Comparison of ENCODE assay signal across 8 mouse cellular contexts in the genomic region with DNA sequence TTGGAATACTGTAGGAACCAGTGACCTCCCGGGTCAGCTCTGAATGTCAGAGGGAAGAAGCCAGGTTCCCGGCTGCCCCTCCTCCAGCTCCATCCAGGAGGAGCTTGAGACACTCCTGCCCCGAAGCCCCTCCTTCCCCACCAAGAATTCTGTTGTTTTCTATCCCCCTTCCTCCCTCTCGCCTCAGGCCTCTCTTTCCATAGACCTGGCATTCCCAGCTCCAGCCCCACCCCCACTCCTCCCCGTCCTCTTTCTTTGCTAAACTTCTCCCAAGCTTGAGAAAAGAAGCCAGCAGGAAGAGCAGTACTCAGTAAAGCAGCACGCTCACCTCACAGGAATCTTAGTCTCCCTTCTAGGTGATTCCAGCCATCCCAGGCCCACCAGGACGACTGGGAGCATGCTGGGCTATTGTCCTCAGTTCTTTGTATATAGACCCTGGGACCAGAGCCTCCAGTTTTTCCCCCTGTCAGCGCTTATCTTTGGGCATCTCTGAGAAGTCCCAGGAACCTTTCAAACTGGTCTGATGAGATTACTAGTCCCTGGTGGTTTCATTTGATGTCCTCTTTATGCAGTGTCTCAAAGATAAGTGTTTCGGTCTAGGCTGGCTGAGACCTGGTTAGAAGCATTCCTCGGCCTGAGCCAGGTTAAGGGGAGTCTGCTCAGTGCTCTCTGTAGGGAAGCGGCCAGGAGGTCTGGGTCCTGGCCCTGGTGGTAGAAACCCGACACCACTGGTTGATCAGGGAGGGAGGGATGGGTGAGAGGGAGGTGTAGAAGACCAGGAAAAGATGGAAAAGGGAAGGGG. TPM values are rescaled to one million over a fixed set of nuclear protein-coding genes. Genes with fewer than 3 reads are reported as not detected.
A peak's percentile ranks its signal among the peaks of the same experiment; 100 is the strongest.
DNase-seq lines count a peak whose midpoint lies in the region; ATAC-seq lines count a peak whose summit lies in the region.

A gene (minus strand): TSS at position 48 of the 802 bp plus-strand sequence.

- peak within 1 kb of the TSS; percentile 94 for H3K4me2 ChIP-seq in heart, embryonic 16.5 days (ENCODE audit: low read depth, low read length)
- peak within 1 kb of the TSS; percentile 97 for H3K4me2 ChIP-seq in hindbrain, embryonic 13.5 days
- H3K4me2 ChIP-seq in midbrain, embryonic 14.5 days (ENCODE audit: low read length), result peak within 1 kb of the TSS; percentile 98

- no peak for ATAC-seq in heart, embryonic 16.5 days (replicated peaks; ENCODE audit: extremely low read depth, insufficient read depth, low FRiP score)
- no peak for ATAC-seq in hindbrain, embryonic 13.5 days (ENCODE audit: low FRiP score)
- ATAC-seq in midbrain, embryonic 14.5 days (ENCODE audit: low FRiP score, low TSS enrichment), result no peak
- no peak for ATAC-seq in megakaryocyte progenitor cell, adult 5-6 weeks (replicated peaks; ENCODE audit: poor library complexity)

- no peaks in the 10 kb centered on the region for H3K9me3 ChIP-seq in heart, embryonic 16.5 days (replicated peaks; ENCODE audit: control insufficient read depth, low read length)
- H3K9me3 ChIP-seq in hindbrain, embryonic 13.5 days, result no peaks in the 10 kb centered on the region
- no peaks in the 10 kb centered on the region for H3K9me3 ChIP-seq in midbrain, embryonic 14.5 days (ENCODE audit: control insufficient read depth, low read length)

- H3K4me3 ChIP-seq in heart, embryonic 16.5 days (ENCODE audit: low read length), result peak within 1 kb of the TSS; percentile 61
- peak within 1 kb of the TSS; percentile 64 for H3K4me3 ChIP-seq in hindbrain, embryonic 13.5 days
- peak within 1 kb of the TSS; percentile 55 for H3K4me3 ChIP-seq in midbrain, embryonic 14.5 days (replicated peaks; ENCODE audit: low read depth, low read length)

- no peak for DNase-seq in heart, postnatal 36 days
- peak; percentile 94 for DNase-seq in ZHBTc4 (ENCODE audit: low read depth, low spot score)
- no peak for DNase-seq in midbrain, embryonic 14.5 days
- DNase-seq in left cerebral cortex, postnatal 36 days (ENCODE audit: low spot score in 2 of 2), result no peak
- DNase-seq in layer of hippocampus, postnatal 25 days (ENCODE audit: extremely low spot score in 1 of 2, low spot score in 1 of 2), result no peak

- H3K27ac ChIP-seq in heart, embryonic 16.5 days (ENCODE audit: low read length), result no peak within 1 kb of the TSS; the same call in 1 of the 2 replicates
- H3K27ac ChIP-seq in hindbrain, embryonic 13.5 days, result no peak within 1 kb of the TSS
- no peak within 1 kb of the TSS for H3K27ac ChIP-seq in midbrain, embryonic 14.5 days (replicated peaks; ENCODE audit: low read depth, low read length)

- peaks cover 49% of the 10 kb centered on the region for H3K27me3 ChIP-seq in heart, embryonic 16.5 days (ENCODE audit: control insufficient read depth, insufficient read depth, low read length)
- H3K27me3 ChIP-seq in hindbrain, embryonic 13.5 days, result peaks cover 59% of the 10 kb centered on the region
- H3K27me3 ChIP-seq in midbrain, embryonic 14.5 days (ENCODE audit: control insufficient read depth, insufficient read depth, low read length), result peaks cover 35% of the 10 kb centered on the region

- no peaks in the 10 kb centered on the region for H3K36me3 ChIP-seq in heart, embryonic 16.5 days (ENCODE audit: control insufficient read depth, insufficient read depth)
- H3K36me3 ChIP-seq in hindbrain, embryonic 13.5 days, result no peaks in the 10 kb centered on the region
- H3K36me3 ChIP-seq in midbrain, embryonic 14.5 days (ENCODE audit: control insufficient read depth, insufficient read depth, low read length), result no peaks in the 10 kb centered on the region

- intact Hi-C loops in heart, postnatal 36 days (cut with DNase I), result no loop called here
- intact Hi-C loops in left cerebral cortex, postnatal 36 days (cut with DNase I), result no loop called here

- peaks cover 7% of the 10 kb centered on the region for H3K4me1 ChIP-seq in heart, embryonic 16.5 days (ENCODE audit: control insufficient read depth, insufficient read depth, low read length)
- peaks cover 25% of the 10 kb centered on the region for H3K4me1 ChIP-seq in hindbrain, embryonic 13.5 days (replicated peaks)
- 0 out of 2 replicates have a peak, but pooled peaks cover 12% of the 10 kb centered on the region for H3K4me1 ChIP-seq in midbrain, embryonic 14.5 days (ENCODE audit: control insufficient read depth, insufficient read depth, low read length)

- WGBS in heart, embryonic 16.5 days, result 14% methylated on average over 12 of the region's 12 CpGs
- 8% methylated on average over 12 of the region's 12 CpGs for WGBS in hindbrain, embryonic 13.5 days
- WGBS in midbrain, embryonic 14.5 days, result 3% methylated on average over 12 of the region's 12 CpGs

- no peak within 1 kb of the TSS for H3K9ac ChIP-seq in heart, embryonic 16.5 days (ENCODE audit: low read length)
- H3K9ac ChIP-seq in hindbrain, embryonic 13.5 days, result peak within 1 kb of the TSS; percentile 71
- peak within 1 kb of the TSS; percentile 55; the same call in 1 of the 2 replicates for H3K9ac ChIP-seq in midbrain, embryonic 14.5 days (replicated peaks; ENCODE audit: low read length)

RNA-seq across cellular contexts. Expression of the gene that starts here (rescaled TPM):
- polyA plus RNA-seq in heart, embryonic 16.5 days (2015; fragmentation: Nextera tagmentation; extraction: Ambion mirVana), result 9.6 and 11.3 TPM in 2 replicates
- total RNA-seq in heart, postnatal 36 days (2021), result 1 to 10 TPM; 5.0 to 9.0 TPM
- polyA plus RNA-seq in hindbrain, embryonic 13.5 days (2015; fragmentation: Nextera tagmentation; extraction: Ambion mirVana), result 0.10 TPM in 1 of 2 replicates, not detected in the other
- polyA plus RNA-seq in midbrain, embryonic 14.5 days (2014; fragmentation: Nextera tagmentation; extraction: Ambion mirVana), result 0.09 and 0.14 TPM in 2 replicates
- 0.07 and 0.37 TPM in 2 replicates for total RNA-seq in megakaryocyte progenitor cell, adult 5-6 weeks (2015)
- total RNA-seq in megakaryocyte progenitor cell, adult 5-6 weeks (2017), result 0.04 and 0.37 TPM in 2 replicates
- total RNA-seq in left cerebral cortex, postnatal 36 days (2021), result under 1 TPM; 0.18 to 0.20 TPM
- total RNA-seq in layer of hippocampus, postnatal 25 days (2021), result under 1 TPM; 0.56 to 0.98 TPM
